Mouse (Mus musculus) testis, adult 2 months (tissue): Measurements from ENCODE around the gene Fabp3. TPM values are rescaled to one million over a fixed set of nuclear protein-coding genes. Genes with fewer than 3 reads are reported as not detected.

Experiments
- H3K27ac ChIP-seq: fragments of 200-500 bp; 2 replicates; pipeline ENCODE4 v1.5.1; 2012; ENCODE audit warnings: low read depth, low read length; ENCODE audit not compliant: control insufficient read depth, insufficient read depth
- H3K27me3 ChIP-seq: fragments of 200-500 bp; 2 replicates; pipeline ENCODE4 v1.6.1; 2012; ENCODE audit warnings: mild to moderate bottlenecking, low read length, moderate library complexity; ENCODE audit not compliant: control insufficient read depth, insufficient read depth
- H3K36me3 ChIP-seq: fragments of 200-500 bp; 2 replicates; pipeline ENCODE4 v1.6.1; 2012; ENCODE audit warnings: mild to moderate bottlenecking, low read length; ENCODE audit not compliant: control insufficient read depth, insufficient read depth
- H3K4me1 ChIP-seq: fragments of 200-500 bp; 2 replicates; pipeline ENCODE4 v1.6.1; 2012; ENCODE audit warnings: low read length; ENCODE audit not compliant: control insufficient read depth, insufficient read depth
- H3K4me3 ChIP-seq: fragments of 200-500 bp; 2 replicates; pipeline ENCODE4 v1.5.1; 2012; ENCODE audit warnings: low read depth, mild to moderate bottlenecking, low read length, moderate library complexity, mixed read lengths; ENCODE audit not compliant: control insufficient read depth
- CTCF ChIP-seq: fragments of 200-500 bp; IDR thresholded peaks from 2 replicates; pipeline ENCODE4 v1.5.1; 2012; ENCODE audit warnings: low read depth, mild to moderate bottlenecking, inconsistent platforms, low read length, moderate library complexity; ENCODE audit not compliant: control insufficient read depth, insufficient read depth, insufficient replicate concordance
- POLR2A ChIP-seq: fragments of 200-500 bp; IDR thresholded peaks from 2 replicates; pipeline ENCODE4 v1.6.1; 2012; ENCODE audit warnings: low read depth, mild to moderate bottlenecking, inconsistent platforms, low read length, moderate library complexity; ENCODE audit not compliant: control insufficient read depth
- polyA plus RNA-seq: library from polyadenylated mRNA; depleted of rRNA; stranded (reverse); fragments of >200 nt; gene quantifications from 2 replicates; pipeline ENCODE4 v1.2.3, GENCODE M21; 2012

The Fabp3 gene
- polyA plus RNA-seq, 1 experiment: 192 TPM

- H3K4me3 ChIP-seq: no peak overlapping the region
- no peak overlapping the region for H3K27ac ChIP-seq
- no peaks in the 10 kb centered on the region for H3K36me3 ChIP-seq
- TF ChIP-seq CTCF: no peak
- no peak for TF ChIP-seq POLR2A
- no peaks in the 10 kb centered on the region for H3K27me3 ChIP-seq
- H3K4me1 ChIP-seq: no peaks in the 10 kb centered on the region
These were observed 27.5 kb downstream of the Fabp3 start for GRCm38 (mm10) chr4:130335867-130336266.

DNA sequence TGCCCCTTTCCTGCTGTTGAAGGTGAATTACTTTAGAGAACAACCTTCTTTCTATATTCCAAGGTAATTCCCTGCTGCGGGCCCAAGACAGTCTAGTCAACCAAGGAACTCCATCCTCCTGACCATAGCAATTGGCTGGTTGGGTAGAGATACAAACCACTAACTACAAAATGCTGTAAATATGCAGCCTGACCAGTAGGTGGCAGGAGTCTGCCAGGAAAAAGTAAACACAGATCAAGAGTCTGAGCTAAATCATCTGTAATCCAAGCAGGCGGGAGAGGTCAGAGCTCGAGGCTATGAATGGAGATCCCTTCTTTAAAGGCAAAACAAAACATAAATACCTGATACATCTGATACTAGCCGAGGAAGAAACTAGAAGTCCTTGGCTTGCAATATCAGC, 33.3 kb downstream of the Fabp3 start:
- no peak for TF ChIP-seq CTCF
- no peak for TF ChIP-seq POLR2A
- no peak overlapping the region for H3K27ac ChIP-seq
- no peaks in the 10 kb centered on the region for H3K4me1 ChIP-seq
- H3K36me3 ChIP-seq: no peaks in the 10 kb centered on the region
- no peak overlapping the region for H3K4me3 ChIP-seq
- H3K27me3 ChIP-seq: no peaks in the 10 kb centered on the region

GRCm38 (mm10) chr4:130349666-130350065, 41.3 kb downstream of the Fabp3 start:
- Histone ChIP-seq H3K4me3 (no peak overlapping the region), H3K27me3 (no peaks in the 10 kb centered on the region), H3K4me1 (no peaks in the 10 kb centered on the region), H3K36me3 (no peaks in the 10 kb centered on the region; the same call in 1 of the 2 replicates), H3K27ac (no peak overlapping the region)
- TF ChIP-seq CTCF (peak; percentile 56; the same call in 1 of the 2 replicates), POLR2A (no peak)

- Histone ChIP-seq H3K27me3 (no peaks in the 10 kb centered on the region), H3K4me1 (no peaks in the 10 kb centered on the region), H3K27ac (no peak overlapping the region), H3K36me3 (no peaks in the 10 kb centered on the region; the same call in 1 of the 2 replicates), H3K4me3 (no peak overlapping the region)
- no peak for TF ChIP-seq CTCF
- TF ChIP-seq POLR2A: no peak
These were observed 42.5 kb downstream of the Fabp3 start for GRCm38 (mm10) chr4:130350690-130351422.

DNA sequence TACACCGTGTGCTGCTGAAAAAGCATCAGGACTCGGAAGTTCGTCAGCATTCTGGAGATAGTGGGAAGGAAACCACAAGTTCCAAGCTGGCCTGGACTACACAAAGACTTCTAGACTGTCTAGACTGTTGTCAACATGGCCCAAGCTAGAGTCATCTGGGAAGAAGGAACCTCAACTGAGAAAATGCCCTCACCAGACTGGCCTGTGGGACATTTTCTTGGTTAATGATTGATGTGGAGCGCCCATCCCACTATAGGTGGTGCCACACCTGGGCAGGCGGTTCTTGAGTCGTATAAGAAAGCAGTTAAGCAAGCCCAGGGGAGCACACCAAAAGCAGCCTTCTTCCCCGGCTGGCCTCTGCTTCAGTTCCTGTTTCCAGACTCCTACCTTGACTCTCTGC, 44.2 kb downstream of the Fabp3 start:
- H3K4me1 ChIP-seq: no peaks in the 10 kb centered on the region
- no peaks in the 10 kb centered on the region for H3K27me3 ChIP-seq
- no peaks in the 10 kb centered on the region; the same call in 1 of the 2 replicates for H3K36me3 ChIP-seq
- no peak overlapping the region for H3K27ac ChIP-seq
- TF ChIP-seq CTCF (no peak), POLR2A (no peak)
- H3K4me3 ChIP-seq: no peak overlapping the region

GRCm38 (mm10) chr4:130357946-130358345, 49.6 kb downstream of the Fabp3 start:
- TF ChIP-seq POLR2A: no peak
- no peak for TF ChIP-seq CTCF
- Histone ChIP-seq H3K27ac (no peak overlapping the region), H3K27me3 (no peaks in the 10 kb centered on the region), H3K36me3 (no peaks in the 10 kb centered on the region), H3K4me3 (no peak overlapping the region), H3K4me1 (peaks cover 4% of the 10 kb centered on the region)

DNA sequence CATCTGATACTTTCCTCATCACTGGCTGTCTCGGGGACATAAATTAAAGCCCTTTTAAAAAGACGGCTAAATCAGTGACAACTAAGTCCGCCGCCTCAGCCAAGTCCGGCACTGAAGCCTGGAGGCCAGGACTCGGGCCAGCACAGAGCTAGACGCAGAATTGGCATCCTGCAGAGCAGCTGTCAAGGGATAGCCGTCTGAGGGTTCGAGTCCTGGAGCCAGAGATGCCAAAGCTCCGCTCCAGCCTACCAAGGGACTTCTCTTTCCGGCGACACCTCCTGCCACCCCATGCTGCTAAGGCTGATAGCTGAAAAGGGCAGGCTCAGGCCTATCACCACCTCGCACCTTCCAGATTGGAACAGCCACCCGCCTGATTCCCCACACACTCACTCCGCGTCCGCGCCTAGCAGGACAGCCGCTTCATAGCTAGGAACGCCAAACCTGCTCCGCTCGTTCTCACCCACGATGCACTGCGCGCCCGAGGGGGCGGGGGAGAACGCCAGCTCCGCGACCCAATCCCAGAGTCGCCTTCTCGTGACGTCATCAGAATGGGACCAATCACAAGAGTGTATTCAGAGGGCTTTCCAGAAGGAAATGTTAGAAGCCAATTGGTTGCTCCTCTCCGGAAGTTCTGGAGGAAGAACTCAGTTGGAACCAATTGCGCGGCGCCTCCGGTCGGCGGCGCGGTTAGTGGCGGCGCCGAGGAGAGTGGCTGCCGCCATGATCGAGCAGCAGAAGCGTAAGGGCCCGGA, 51.3 kb downstream of the Fabp3 start, which contains the start of the genes Zcchc17 and Snrnp40:
Zcchc17 (minus strand) TSS at position 458 of the 752 bp plus-strand sequence.
Snrnp40 (plus strand) TSS at position 647 of the 752 bp plus-strand sequence.
- TF ChIP-seq CTCF (no peak), POLR2A (peak; percentile 89)
- Histone ChIP-seq H3K4me3 (peak within 1 kb of the TSS; percentile 95), H3K27me3 (no peaks in the 10 kb centered on the region), H3K4me1 (peaks cover 4% of the 10 kb centered on the region), H3K36me3 (no peaks in the 10 kb centered on the region), H3K27ac (peak within 1 kb of the TSS; percentile 76)
